Mouse (Mus musculus) hindbrain, embryonic 11.5 days (tissue): ENCODE data around the gene Car12. TPM values are rescaled to one million over a fixed set of nuclear protein-coding genes. Genes with fewer than 3 reads are reported as not detected.

Source experiments
- ATAC-seq: fragments of 200-750 bp; cut with Nextera tagmentation; 2 replicates; pipeline ENCODE4 v1.8.0; 2017; ENCODE audit warnings: mild to moderate bottlenecking, moderate TSS enrichment, moderate library complexity; ENCODE audit not compliant: low FRiP score
- DNase-seq: peaks from one replicate; pipeline ENCODE4 v3.0.0-alpha.2; 2015; ENCODE audit warnings: low spot score
- H3K27ac ChIP-seq: fragments of 300-500 bp; sonication (generic); 2 replicates; pipeline ENCODE4 v1.5.1; 2014; ENCODE audit warnings: mild to moderate bottlenecking, low read depth, low read length
- H3K27me3 ChIP-seq: fragments of 300-500 bp; sonication (generic); 2 replicates; pipeline ENCODE4 v1.6.1; 2014; ENCODE audit warnings: mild to moderate bottlenecking, low read length, moderate library complexity, mixed read lengths; ENCODE audit not compliant: control insufficient read depth, insufficient read depth
- H3K36me3 ChIP-seq: fragments of 300-500 bp; sonication (generic); 2 replicates; pipeline ENCODE4 v1.6.1; 2014; ENCODE audit warnings: mild to moderate bottlenecking, low read length, moderate library complexity, mixed read lengths; ENCODE audit not compliant: control insufficient read depth, insufficient read depth
- H3K4me1 ChIP-seq: fragments of 300-500 bp; sonication (generic); replicated peaks from 2 replicates; pipeline ENCODE4 v1.6.1; 2014; ENCODE audit warnings: low read length, mixed read lengths; ENCODE audit not compliant: control insufficient read depth, insufficient read depth
- H3K4me2 ChIP-seq: fragments of 300-500 bp; sonication (generic); replicated peaks from 2 replicates; pipeline ENCODE4 v1.6.1; 2014; ENCODE audit warnings: mild to moderate bottlenecking, low read depth, low read length
- H3K4me3 ChIP-seq: fragments of 300-500 bp; sonication (generic); 2 replicates; pipeline ENCODE4 v1.5.1; 2014; ENCODE audit warnings: low read depth, low read length
- H3K9ac ChIP-seq: fragments of 300-500 bp; sonication (generic); 2 replicates; pipeline ENCODE4 v1.6.1; 2014; ENCODE audit warnings: low read depth, low read length
- H3K9me3 ChIP-seq: fragments of 300-500 bp; sonication (generic); 2 replicates; pipeline ENCODE4 v1.6.1; 2016; ENCODE audit warnings: low read length; ENCODE audit not compliant: control insufficient read depth
- WGBS: fragments of 180-500 bp; shearing (Covaris S2); extraction: QIAGEN DNeasy Blood & Tissue Kit; methylation state at CpG from one replicate; pipeline ENCODE4 v1.1.7; 2014; 5-methylcytosine and 5-hydroxymethylcytosine counted together
- polyA plus RNA-seq: library from polyadenylated mRNA; unstranded; fragments of >200 nt; fragmentation: Nextera tagmentation; extraction: Ambion mirVana; gene quantifications from 2 replicates; pipeline ENCODE4 v1.2.1, GENCODE M21; 2014

Car12 gene
- polyA plus RNA-seq, 1 experiment from 2014 or later = 1.0 TPM

GRCm38 (mm10) chr9:66722187-66722868 is 8.8 kb downstream of the Car12 start:
- no peaks in the 10 kb centered on the region for H3K4me1 ChIP-seq
- H3K9me3 ChIP-seq = no peaks in the 10 kb centered on the region
- no peak overlapping the region for H3K27ac ChIP-seq
- ATAC-seq (no peak), DNase-seq (no peak)
- H3K4me3 ChIP-seq = no peak overlapping the region
- no peak overlapping the region for H3K4me2 ChIP-seq
- no peak overlapping the region for H3K9ac ChIP-seq
- no peaks in the 10 kb centered on the region for H3K27me3 ChIP-seq
- WGBS = 85% methylated on average over 5 of the region's 5 CpGs
- no peaks in the 10 kb centered on the region for H3K36me3 ChIP-seq

GRCm38 (mm10) chr9:66722869-66723272 is 9.4 kb downstream of the Car12 start:
- DNase-seq = no peak
- Histone ChIP-seq H3K27me3 (no peaks in the 10 kb centered on the region), H3K9ac (no peak overlapping the region), H3K4me1 (no peaks in the 10 kb centered on the region), H3K4me2 (no peak overlapping the region), H3K27ac (no peak overlapping the region), H3K36me3 (no peaks in the 10 kb centered on the region), H3K9me3 (no peaks in the 10 kb centered on the region), H3K4me3 (no peak overlapping the region)
- ATAC-seq = no peak
- WGBS = 69% methylated on average over 5 of the region's 5 CpGs

GRCm38 (mm10) chr9:66725591-66725990 is 12.1 kb downstream of the Car12 start:
- DNase-seq = no peak

GRCm38 (mm10) chr9:66727333-66727732 is 13.8 kb downstream of the Car12 start:
- no peaks in the 10 kb centered on the region for H3K4me1 ChIP-seq
- DNase-seq = no peak
- ATAC-seq = no peak
- H3K9ac ChIP-seq = no peak overlapping the region
- no peaks in the 10 kb centered on the region for H3K9me3 ChIP-seq
- no peaks in the 10 kb centered on the region for H3K36me3 ChIP-seq
- WGBS = 68% methylated on average over 7 of the region's 7 CpGs
- H3K27me3 ChIP-seq = no peaks in the 10 kb centered on the region
- H3K4me3 ChIP-seq = no peak overlapping the region
- no peak overlapping the region for H3K4me2 ChIP-seq
- no peak overlapping the region for H3K27ac ChIP-seq

More at GRCm38 (mm10) chr9:66725591-66725990, 12.1 kb downstream of the Car12 start:
- no peaks in the 10 kb centered on the region for H3K4me1 ChIP-seq
- no peak overlapping the region for H3K27ac ChIP-seq
- no peak overlapping the region for H3K9ac ChIP-seq
- H3K36me3 ChIP-seq = no peaks in the 10 kb centered on the region
- no peak overlapping the region for H3K4me2 ChIP-seq
- no peak overlapping the region for H3K4me3 ChIP-seq
- no peak for ATAC-seq
- H3K9me3 ChIP-seq = no peaks in the 10 kb centered on the region
- 88% methylated on average over 3 of the region's 3 CpGs for WGBS
- no peaks in the 10 kb centered on the region for H3K27me3 ChIP-seq

GRCm38 (mm10) chr9:66730556-66730955 is 17.1 kb downstream of the Car12 start:
- Histone ChIP-seq H3K4me1 (no peaks in the 10 kb centered on the region), H3K27ac (no peak overlapping the region), H3K4me2 (no peak overlapping the region), H3K27me3 (no peaks in the 10 kb centered on the region), H3K4me3 (no peak overlapping the region), H3K36me3 (no peaks in the 10 kb centered on the region), H3K9ac (no peak overlapping the region), H3K9me3 (no peaks in the 10 kb centered on the region)
- DNase-seq (no peak), ATAC-seq (no peak)
- WGBS = 76% methylated on average over 3 of the region's 3 CpGs

- no peak overlapping the region for H3K27ac ChIP-seq
- 81% methylated on average over 7 of the region's 7 CpGs for WGBS
These were observed 17.8 kb downstream of the Car12 start for GRCm38 (mm10) chr9:66731284-66731683.

GRCm38 (mm10) chr9:66732791-66733691 is 19.6 kb downstream of the Car12 start:
- H3K4me3 ChIP-seq = no peak overlapping the region
- no peak overlapping the region for H3K4me2 ChIP-seq
- DNase-seq (no peak), ATAC-seq (no peak)
- no peaks in the 10 kb centered on the region for H3K27me3 ChIP-seq
- H3K27ac ChIP-seq = no peak overlapping the region
- H3K9me3 ChIP-seq = no peaks in the 10 kb centered on the region
- WGBS = 38% methylated on average over 15 of the region's 15 CpGs
- no peaks in the 10 kb centered on the region for H3K4me1 ChIP-seq
- H3K9ac ChIP-seq = no peak overlapping the region
- H3K36me3 ChIP-seq = no peaks in the 10 kb centered on the region

More at GRCm38 (mm10) chr9:66731284-66731683, 17.8 kb downstream of the Car12 start:
- Histone ChIP-seq H3K4me2 (no peak overlapping the region), H3K4me3 (no peak overlapping the region), H3K9me3 (no peaks in the 10 kb centered on the region), H3K9ac (no peak overlapping the region), H3K36me3 (no peaks in the 10 kb centered on the region), H3K27me3 (no peaks in the 10 kb centered on the region), H3K4me1 (no peaks in the 10 kb centered on the region)
- ATAC-seq (no peak), DNase-seq (no peak)

- no peaks in the 10 kb centered on the region for H3K9me3 ChIP-seq
- WGBS = 91% methylated on average over 6 of the region's 6 CpGs
- no peak for ATAC-seq
- no peaks in the 10 kb centered on the region for H3K27me3 ChIP-seq
- H3K4me2 ChIP-seq = no peak overlapping the region
- no peaks in the 10 kb centered on the region for H3K36me3 ChIP-seq
- no peak for DNase-seq
- H3K4me3 ChIP-seq = no peak overlapping the region
- H3K9ac ChIP-seq = no peak overlapping the region
- no peaks in the 10 kb centered on the region for H3K4me1 ChIP-seq
- H3K27ac ChIP-seq = no peak overlapping the region
These were observed 21.1 kb downstream of the Car12 start for GRCm38 (mm10) chr9:66734568-66734967.
